Mouse (Mus musculus): ENCODE measurements around the gene Ankrd34a. TPM values are rescaled to one million over a fixed set of nuclear protein-coding genes. Genes with fewer than 3 reads are reported as not detected.

Gene Ankrd34a
- 1.5 and 2.0 TPM in 2 replicates for polyA plus RNA-seq (2014; fragmentation: Nextera tagmentation; extraction: Ambion mirVana)

DNA sequence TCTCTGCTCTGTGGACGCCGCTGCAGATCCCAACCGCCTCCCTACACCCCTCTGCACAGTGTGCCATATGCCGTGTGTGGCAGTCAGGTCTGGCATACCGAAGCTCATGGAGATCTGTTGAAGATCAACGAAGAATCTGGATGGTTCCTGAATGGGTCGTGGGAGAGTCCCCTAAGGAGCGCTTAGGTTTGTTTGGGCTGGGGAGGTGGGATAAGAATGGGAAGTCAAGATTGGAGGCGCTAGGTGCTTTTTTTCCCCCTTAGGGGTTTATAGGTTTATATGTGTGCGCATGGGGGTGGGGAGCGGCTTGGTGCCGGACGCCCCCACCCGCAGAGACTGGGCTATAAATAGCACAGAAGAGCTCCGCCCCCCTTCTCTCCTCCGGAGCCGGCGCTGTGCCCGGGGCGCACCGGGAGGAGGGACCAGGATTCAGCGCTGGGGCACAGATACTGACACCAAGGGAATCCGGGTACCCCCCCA, at the start of gene Ankrd34a:
Gene Ankrd34a, plus strand, starts transcription at position 409 of the 480 bp plus-strand sequence.
- H3K4me2 ChIP-seq, result peak within 1 kb of the TSS; percentile 96
- no peak within 1 kb of the TSS for H3K27ac ChIP-seq (ENCODE audit: low read depth, low read length)
- 2% methylated on average over 19 of the region's 23 CpGs for WGBS
- no peaks in the 10 kb centered on the region for H3K9me3 ChIP-seq (ENCODE audit: control insufficient read depth, low read length)
- H3K4me3 ChIP-seq (ENCODE audit: low read depth, low read length), result peak within 1 kb of the TSS; percentile 44
- H3K36me3 ChIP-seq (ENCODE audit: control insufficient read depth, insufficient read depth, low read length), result no peaks in the 10 kb centered on the region
- H3K4me1 ChIP-seq (ENCODE audit: control insufficient read depth, insufficient read depth, low read length), result peaks cover 43% of the 10 kb centered on the region
- DNase-seq (ENCODE audit: low spot score, missing footprints), result peak; percentile 93
- H3K9ac ChIP-seq (ENCODE audit: low read length), result peak within 1 kb of the TSS; percentile 74
- H3K27me3 ChIP-seq (ENCODE audit: control insufficient read depth, insufficient read depth, low read length), result peaks cover 24% of the 10 kb centered on the region
- no peak for ATAC-seq (ENCODE audit: low FRiP score)

DNA sequence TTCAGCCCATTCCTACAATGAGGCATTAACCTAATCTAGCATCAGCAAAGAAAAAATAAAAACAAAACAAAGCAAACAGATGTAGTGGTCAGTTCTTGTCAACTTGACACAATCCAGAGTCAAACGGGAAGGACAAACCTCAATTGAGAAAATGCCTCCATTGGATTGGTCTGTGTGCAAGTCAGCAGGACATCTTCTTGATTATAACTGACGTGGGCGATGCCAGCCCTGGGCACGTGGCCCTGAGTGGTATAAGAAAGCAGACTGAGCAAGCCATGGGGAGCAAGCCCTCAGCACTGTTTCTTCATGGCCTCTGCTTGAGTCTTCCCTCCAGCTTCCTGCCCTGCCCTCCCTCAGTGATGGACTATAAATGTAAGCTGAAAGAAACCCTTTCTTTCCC, 49.6 kb upstream of the Ankrd34a start:
- DNase-seq (ENCODE audit: low spot score, missing footprints) (no peak), ATAC-seq (ENCODE audit: low FRiP score) (no peak)
- 57% methylated on average over 4 of the region's 4 CpGs for WGBS
- Histone ChIP-seq H3K4me1 (ENCODE audit: control insufficient read depth, insufficient read depth, low read length) (peaks cover 3% of the 10 kb centered on the region), H3K27me3 (ENCODE audit: control insufficient read depth, insufficient read depth, low read length) (0 out of 2 replicates have a peak, but pooled peaks cover 3% of the 10 kb centered on the region), H3K36me3 (ENCODE audit: control insufficient read depth, insufficient read depth, low read length) (no peaks in the 10 kb centered on the region), H3K4me3 (ENCODE audit: low read depth, low read length) (no peak overlapping the region), H3K27ac (ENCODE audit: low read depth, low read length) (no peak overlapping the region), H3K9me3 (ENCODE audit: control insufficient read depth, low read length) (no peaks in the 10 kb centered on the region), H3K4me2 (0 out of 2 replicates have a peak overlapping the region, but pooled peaks have one; percentile 10), H3K9ac (ENCODE audit: low read length) (0 out of 2 replicates have a peak overlapping the region, but pooled peaks have one; percentile 12)

DNA sequence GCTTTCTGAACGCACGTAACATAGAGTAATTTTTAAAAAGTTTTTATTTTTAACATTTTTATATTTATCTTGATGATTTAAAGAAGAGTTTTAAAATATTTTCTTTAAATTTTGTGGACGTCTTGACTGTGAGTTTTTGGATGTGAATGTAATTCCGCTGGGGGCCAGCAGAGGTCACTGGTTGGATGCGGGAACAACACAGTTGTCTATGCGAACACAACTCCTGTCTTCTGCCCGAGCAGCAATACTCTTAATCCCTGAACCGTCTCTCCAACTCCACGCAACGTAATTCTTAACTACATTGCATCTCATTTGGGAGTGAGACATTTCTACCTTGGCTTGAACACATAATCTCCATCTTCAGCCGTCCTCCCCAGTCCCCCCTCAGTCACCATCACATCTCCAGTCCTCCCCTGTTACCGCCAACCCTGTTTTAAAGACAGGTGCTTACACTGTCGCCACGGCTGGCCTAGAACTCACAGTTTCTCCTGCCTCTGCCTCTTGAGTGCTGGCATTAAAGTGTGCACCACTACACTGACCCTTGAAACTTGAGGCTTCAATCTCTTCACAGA, 49.0 kb upstream of the Ankrd34a start:
- H3K9me3 ChIP-seq (ENCODE audit: control insufficient read depth, low read length), result no peaks in the 10 kb centered on the region
- 0 out of 2 replicates have a peak overlapping the region, but pooled peaks have one; percentile 12 for H3K9ac ChIP-seq (ENCODE audit: low read length)
- H3K4me2 ChIP-seq, result peak overlapping the region; percentile 26; the same call in 1 of the 2 replicates
- H3K4me1 ChIP-seq (ENCODE audit: control insufficient read depth, insufficient read depth, low read length), result peaks cover 3% of the 10 kb centered on the region
- H3K4me3 ChIP-seq (ENCODE audit: low read depth, low read length), result no peak overlapping the region
- no peak overlapping the region for H3K27ac ChIP-seq (ENCODE audit: low read depth, low read length)
- peak; percentile 95 for DNase-seq (ENCODE audit: low spot score, missing footprints)
- 0 out of 2 replicates have a peak, but pooled peaks have one; percentile 46 for ATAC-seq (ENCODE audit: low FRiP score)
- H3K27me3 ChIP-seq (ENCODE audit: control insufficient read depth, insufficient read depth, low read length), result 0 out of 2 replicates have a peak, but pooled peaks cover 3% of the 10 kb centered on the region
- H3K36me3 ChIP-seq (ENCODE audit: control insufficient read depth, insufficient read depth, low read length), result no peaks in the 10 kb centered on the region
- 10% methylated on average over 14 of the region's 14 CpGs for WGBS

DNA sequence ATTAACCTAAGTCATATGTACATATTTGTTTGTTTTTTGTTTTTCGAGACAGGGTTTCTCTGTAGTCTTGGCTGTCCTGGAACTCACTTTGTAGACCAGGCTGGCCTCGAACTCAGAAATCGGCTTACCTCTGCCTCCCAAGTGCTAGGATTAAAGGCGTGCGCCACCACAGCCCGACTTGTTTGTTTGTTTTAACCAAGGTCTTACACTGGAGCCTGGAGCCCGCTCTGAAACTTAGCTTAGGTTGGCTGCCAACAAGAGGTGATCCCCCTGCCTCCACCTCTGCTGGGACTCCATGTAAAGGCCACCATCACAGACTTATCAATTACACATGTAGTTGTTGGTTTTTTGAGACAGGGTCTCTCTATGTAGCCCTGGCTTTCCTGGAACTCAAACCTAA, 47.6 kb upstream of the Ankrd34a start:
- Histone ChIP-seq H3K9ac (ENCODE audit: low read length) (no peak overlapping the region), H3K4me2 (no peak overlapping the region), H3K27me3 (ENCODE audit: control insufficient read depth, insufficient read depth, low read length) (0 out of 2 replicates have a peak, but pooled peaks cover 3% of the 10 kb centered on the region), H3K27ac (ENCODE audit: low read depth, low read length) (no peak overlapping the region), H3K4me3 (ENCODE audit: low read depth, low read length) (no peak overlapping the region), H3K36me3 (ENCODE audit: control insufficient read depth, insufficient read depth, low read length) (no peaks in the 10 kb centered on the region), H3K9me3 (ENCODE audit: control insufficient read depth, low read length) (no peaks in the 10 kb centered on the region), H3K4me1 (ENCODE audit: control insufficient read depth, insufficient read depth, low read length) (peaks cover 3% of the 10 kb centered on the region)
- no peak for ATAC-seq (ENCODE audit: low FRiP score)
- 75% methylated on average over 7 of the region's 7 CpGs for WGBS
- no peak for DNase-seq (ENCODE audit: low spot score, missing footprints)

DNA sequence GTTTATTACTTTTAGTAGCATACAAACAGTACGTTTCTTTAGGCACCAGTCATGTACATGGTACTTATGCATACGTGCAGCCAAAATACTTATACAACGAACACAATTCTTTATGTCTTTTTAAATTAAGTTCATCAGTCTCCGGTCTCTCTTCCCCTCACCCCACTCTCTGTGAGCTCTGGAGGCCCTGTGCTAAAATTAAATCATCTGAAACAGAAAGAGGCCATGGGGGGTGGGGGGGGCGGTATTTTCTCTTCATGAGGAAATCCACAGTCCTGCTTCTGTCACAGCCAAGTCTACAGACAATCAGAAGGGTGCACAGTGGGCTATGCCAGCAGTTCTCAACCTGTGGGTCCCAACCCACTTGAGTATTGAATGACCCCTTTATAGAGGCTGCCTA, 47.1 kb upstream of the Ankrd34a start:
- Histone ChIP-seq H3K27ac (ENCODE audit: low read depth, low read length) (no peak overlapping the region), H3K4me3 (ENCODE audit: low read depth, low read length) (no peak overlapping the region), H3K9me3 (ENCODE audit: control insufficient read depth, low read length) (no peaks in the 10 kb centered on the region), H3K4me2 (no peak overlapping the region), H3K4me1 (ENCODE audit: control insufficient read depth, insufficient read depth, low read length) (peaks cover 3% of the 10 kb centered on the region), H3K36me3 (ENCODE audit: control insufficient read depth, insufficient read depth, low read length) (no peaks in the 10 kb centered on the region), H3K9ac (ENCODE audit: low read length) (no peak overlapping the region), H3K27me3 (ENCODE audit: control insufficient read depth, insufficient read depth, low read length) (0 out of 2 replicates have a peak, but pooled peaks cover 3% of the 10 kb centered on the region)
- DNase-seq (ENCODE audit: low spot score, missing footprints) (no peak), ATAC-seq (ENCODE audit: low FRiP score) (no peak)
- 85% methylated on average over 5 of the region's 5 CpGs for WGBS

DNA sequence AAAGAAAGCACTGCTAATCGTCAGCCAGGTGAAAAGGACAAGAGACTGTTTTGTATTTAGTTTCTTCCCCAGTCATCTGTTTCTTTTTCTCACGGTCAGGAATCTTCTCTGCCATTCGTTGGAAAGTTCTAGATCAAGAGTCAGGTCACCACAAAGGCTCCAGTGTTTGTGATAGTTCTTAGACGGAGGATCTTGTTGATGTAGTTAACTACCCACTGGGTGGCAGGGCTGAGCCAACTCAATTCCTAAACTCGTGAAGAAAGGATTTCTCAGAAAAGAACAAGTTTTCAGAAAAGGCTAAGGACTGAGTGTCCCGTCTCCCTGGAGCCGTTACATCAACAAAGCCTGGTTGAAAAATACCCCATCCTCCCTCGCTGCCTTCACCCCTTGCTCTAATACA, 45.2 kb upstream of the Ankrd34a start:
- Histone ChIP-seq H3K36me3 (ENCODE audit: control insufficient read depth, insufficient read depth, low read length) (no peaks in the 10 kb centered on the region), H3K4me1 (ENCODE audit: control insufficient read depth, insufficient read depth, low read length) (peaks cover 3% of the 10 kb centered on the region), H3K27ac (ENCODE audit: low read depth, low read length) (no peak overlapping the region), H3K4me2 (no peak overlapping the region), H3K4me3 (ENCODE audit: low read depth, low read length) (no peak overlapping the region), H3K9me3 (ENCODE audit: control insufficient read depth, low read length) (no peaks in the 10 kb centered on the region), H3K27me3 (ENCODE audit: control insufficient read depth, insufficient read depth, low read length) (0 out of 2 replicates have a peak, but pooled peaks cover 3% of the 10 kb centered on the region), H3K9ac (ENCODE audit: low read length) (no peak overlapping the region)
- DNase-seq (ENCODE audit: low spot score, missing footprints) (no peak), ATAC-seq (ENCODE audit: low FRiP score) (no peak)
- 20% methylated on average over 8 of the region's 8 CpGs for WGBS

DNA sequence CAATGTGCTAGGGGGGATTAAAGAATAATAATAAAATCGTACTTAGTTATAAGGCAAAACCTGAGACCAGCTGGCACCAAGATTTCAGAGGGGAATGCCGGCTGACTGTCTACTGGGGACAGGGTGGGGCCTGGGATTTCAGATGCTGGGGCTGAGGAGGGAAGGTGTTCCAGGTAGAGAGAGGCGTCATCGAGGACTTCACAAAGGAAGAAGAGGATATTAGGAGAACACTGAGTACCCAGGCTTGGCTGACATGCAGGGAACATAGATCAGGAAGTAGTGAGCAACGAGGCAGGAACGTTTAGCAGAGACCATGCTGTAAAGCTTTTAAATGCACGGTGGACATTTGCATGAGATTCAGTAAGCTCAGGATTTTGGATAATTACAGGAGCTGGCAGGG, 44.5 kb upstream of the Ankrd34a start:
- H3K9ac ChIP-seq (ENCODE audit: low read length), result no peak overlapping the region
- H3K4me2 ChIP-seq, result no peak overlapping the region
- no peaks in the 10 kb centered on the region for H3K36me3 ChIP-seq (ENCODE audit: control insufficient read depth, insufficient read depth, low read length)
- WGBS, result 87% methylated on average over 7 of the region's 7 CpGs
- H3K4me3 ChIP-seq (ENCODE audit: low read depth, low read length), result no peak overlapping the region
- no peak for DNase-seq (ENCODE audit: low spot score, missing footprints)
- no peaks in the 10 kb centered on the region for H3K9me3 ChIP-seq (ENCODE audit: control insufficient read depth, low read length)
- no peak overlapping the region for H3K27ac ChIP-seq (ENCODE audit: low read depth, low read length)
- ATAC-seq (ENCODE audit: low FRiP score), result no peak
- peaks cover 7% of the 10 kb centered on the region for H3K4me1 ChIP-seq (ENCODE audit: control insufficient read depth, insufficient read depth, low read length)
- H3K27me3 ChIP-seq (ENCODE audit: control insufficient read depth, insufficient read depth, low read length), result no peaks in the 10 kb centered on the region

DNA sequence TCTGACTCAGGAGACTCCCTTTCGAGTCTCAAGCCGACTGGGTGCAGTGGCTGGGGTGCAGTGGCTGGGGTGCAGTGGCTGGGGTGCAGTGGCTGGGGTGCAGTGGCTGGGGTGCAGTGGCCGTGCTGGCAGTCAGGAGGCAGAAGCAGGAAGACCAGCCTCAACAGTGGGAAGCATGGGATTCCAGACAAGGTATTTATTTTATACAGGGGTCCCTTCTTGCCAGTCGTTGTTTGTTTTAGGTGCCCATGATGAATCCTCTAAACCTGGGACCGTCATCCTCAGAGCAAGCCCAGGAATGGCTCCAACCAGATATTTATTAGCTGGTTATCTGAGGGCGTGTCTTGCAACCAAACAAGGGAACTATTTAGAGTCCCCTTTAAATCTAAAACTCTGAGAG, 42.8 kb upstream of the Ankrd34a start:
- no peak overlapping the region for H3K27ac ChIP-seq (ENCODE audit: low read depth, low read length)
- H3K9ac ChIP-seq (ENCODE audit: low read length), result no peak overlapping the region
- 86% methylated on average over 6 of the region's 6 CpGs for WGBS
- no peak overlapping the region for H3K4me3 ChIP-seq (ENCODE audit: low read depth, low read length)
- no peak for DNase-seq (ENCODE audit: low spot score, missing footprints)
- peaks cover 7% of the 10 kb centered on the region; the same call in 1 of the 2 replicates for H3K4me1 ChIP-seq (ENCODE audit: control insufficient read depth, insufficient read depth, low read length)
- H3K36me3 ChIP-seq (ENCODE audit: control insufficient read depth, insufficient read depth, low read length), result no peaks in the 10 kb centered on the region
- H3K9me3 ChIP-seq (ENCODE audit: control insufficient read depth, low read length), result no peaks in the 10 kb centered on the region
- no peak overlapping the region for H3K4me2 ChIP-seq
- no peaks in the 10 kb centered on the region for H3K27me3 ChIP-seq (ENCODE audit: control insufficient read depth, insufficient read depth, low read length)
- no peak for ATAC-seq (ENCODE audit: low FRiP score)

DNA sequence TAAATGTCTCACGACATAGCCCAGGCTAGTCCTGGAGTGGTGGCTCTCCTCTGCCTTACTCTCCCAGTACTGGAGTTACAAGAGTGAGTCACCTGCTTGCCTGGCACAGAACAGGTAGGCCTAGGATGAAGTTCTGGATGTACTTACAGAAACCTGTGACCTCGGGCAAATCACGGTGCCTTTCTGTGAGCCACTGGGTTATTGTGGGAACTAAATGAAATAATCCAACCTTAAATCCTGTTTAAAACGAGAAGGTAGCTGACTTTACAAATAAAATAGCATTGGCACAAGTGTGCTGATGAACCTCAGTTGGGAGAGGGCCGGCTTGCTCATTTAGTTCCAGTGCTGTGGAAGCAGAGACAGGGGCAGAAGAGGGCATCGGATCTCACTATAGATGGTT, 42.2 kb upstream of the Ankrd34a start:
- H3K4me2 ChIP-seq, result no peak overlapping the region
- WGBS, result 78% methylated on average over 6 of the region's 6 CpGs
- ATAC-seq (ENCODE audit: low FRiP score), result no peak

More for the DNA sequence above, 42.2 kb upstream of the Ankrd34a start:
- no peak overlapping the region for H3K27ac ChIP-seq (ENCODE audit: low read depth, low read length)
- peaks cover 13% of the 10 kb centered on the region; the same call in 1 of the 2 replicates for H3K4me1 ChIP-seq (ENCODE audit: control insufficient read depth, insufficient read depth, low read length)
- no peaks in the 10 kb centered on the region for H3K27me3 ChIP-seq (ENCODE audit: control insufficient read depth, insufficient read depth, low read length)
- H3K4me3 ChIP-seq (ENCODE audit: low read depth, low read length), result no peak overlapping the region
- no peaks in the 10 kb centered on the region for H3K36me3 ChIP-seq (ENCODE audit: control insufficient read depth, insufficient read depth, low read length)
- H3K9ac ChIP-seq (ENCODE audit: low read length), result no peak overlapping the region
- no peak for DNase-seq (ENCODE audit: low spot score, missing footprints)
- no peaks in the 10 kb centered on the region for H3K9me3 ChIP-seq (ENCODE audit: control insufficient read depth, low read length)

All from midbrain, embryonic 11.5 days (tissue).